Mouse (Mus musculus) inflammation-experienced regulatory T-cells, adult 16 weeks (primary cell): ENCODE measurements around the gene Cenps. TPM values are rescaled to one million over a fixed set of nuclear protein-coding genes. Genes with fewer than 3 reads are reported as not detected.

ENCODE experiments used
- polyA plus RNA-seq: library from polyadenylated mRNA; unstranded; fragments of 100-300 nt; shearing (Covaris generic); gene quantifications from one replicate; pipeline ENCODE4 v1.2.1, GENCODE M21; 2017

Cenps gene
- 5.5 TPM for polyA plus RNA-seq

GRCm38 (mm10) chr4:149136982-149137770, at the start of gene Cenps:
Gene Cenps, minus strand, starts transcription at chr4:149137629.

DNA sequence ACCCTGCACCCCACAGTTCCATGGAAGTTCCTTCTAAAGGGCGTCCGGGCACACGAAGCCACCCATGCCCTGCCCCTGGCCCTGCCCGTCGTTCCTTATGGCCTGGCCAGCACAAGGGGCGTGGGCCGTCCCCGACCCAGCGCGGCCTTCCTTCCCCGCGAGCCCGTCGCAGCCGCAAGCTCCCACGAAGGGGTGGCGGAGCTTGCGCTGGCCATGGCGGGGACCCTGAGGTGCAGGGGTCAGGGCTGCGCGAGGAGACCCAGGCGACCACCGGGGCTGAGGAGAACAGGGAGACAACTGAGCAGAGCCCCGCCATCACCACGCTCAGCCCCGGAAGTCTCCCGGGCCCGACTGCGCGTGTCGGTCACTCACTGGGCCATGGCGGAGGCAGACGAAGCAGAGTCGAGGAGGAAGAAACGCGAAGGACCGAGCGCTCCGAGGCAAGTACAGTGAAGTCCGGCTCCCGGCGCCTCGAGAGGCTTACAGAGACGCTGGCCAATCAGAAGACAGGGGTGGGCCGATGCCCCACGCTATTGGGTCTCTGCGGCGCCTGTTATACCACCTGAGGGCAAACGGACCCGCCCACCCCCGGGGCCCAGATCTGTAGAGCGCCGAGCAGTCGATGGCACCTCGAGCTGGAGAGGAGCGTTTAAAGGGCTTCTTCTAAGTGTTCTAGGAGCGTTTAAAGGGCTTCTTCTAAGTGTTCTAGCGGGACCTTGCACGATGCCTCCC, 29.0 kb upstream of the Cenps start, which contains the start of gene Pgd:
Gene Pgd (minus strand): TSS at position 557 of the 732 bp plus-strand sequence.

GRCm38 (mm10) chr4:149126663-149127062, 10.8 kb downstream of the Cenps start, which contains the start of gene Cort:
Gene Cort, minus strand, starts transcription at chr4:149126763.

DNA sequence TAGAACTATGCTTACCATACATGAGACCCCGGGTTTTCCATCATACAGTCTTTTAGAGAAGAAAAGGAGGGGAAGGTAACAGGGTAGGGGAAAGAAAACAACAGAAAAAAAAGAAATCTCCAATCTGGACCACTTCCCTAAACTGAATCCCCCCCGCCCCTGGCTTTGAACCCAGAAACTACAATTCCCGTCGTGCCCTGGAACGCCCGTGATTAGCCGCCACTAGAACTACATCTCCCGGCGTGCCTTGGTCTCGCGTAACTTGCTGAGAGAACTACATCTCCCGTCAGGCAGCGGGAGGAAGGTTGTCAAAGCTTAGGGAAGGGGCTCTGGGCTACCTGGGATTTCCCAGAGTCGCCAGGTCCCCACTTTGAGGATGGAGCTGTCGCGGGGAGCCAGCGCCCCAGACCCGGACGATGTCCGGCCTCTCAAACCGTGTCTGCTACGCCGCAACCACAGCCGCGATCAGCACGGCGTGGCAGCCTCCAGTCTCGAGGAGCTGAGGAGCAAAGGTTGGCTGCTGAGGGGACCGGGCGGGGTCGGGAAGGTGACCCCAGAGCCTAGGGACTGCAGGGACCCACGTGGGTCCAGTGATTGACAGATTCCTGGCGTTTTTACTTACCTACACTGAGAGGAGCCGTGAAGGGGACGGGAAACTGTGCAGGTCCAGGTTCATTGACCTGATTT, 33.4 kb downstream of the Cenps start, which contains the start of gene Dffa:
Gene Dffa (plus strand): TSS at position 272 of the 687 bp plus-strand sequence.

DNA sequence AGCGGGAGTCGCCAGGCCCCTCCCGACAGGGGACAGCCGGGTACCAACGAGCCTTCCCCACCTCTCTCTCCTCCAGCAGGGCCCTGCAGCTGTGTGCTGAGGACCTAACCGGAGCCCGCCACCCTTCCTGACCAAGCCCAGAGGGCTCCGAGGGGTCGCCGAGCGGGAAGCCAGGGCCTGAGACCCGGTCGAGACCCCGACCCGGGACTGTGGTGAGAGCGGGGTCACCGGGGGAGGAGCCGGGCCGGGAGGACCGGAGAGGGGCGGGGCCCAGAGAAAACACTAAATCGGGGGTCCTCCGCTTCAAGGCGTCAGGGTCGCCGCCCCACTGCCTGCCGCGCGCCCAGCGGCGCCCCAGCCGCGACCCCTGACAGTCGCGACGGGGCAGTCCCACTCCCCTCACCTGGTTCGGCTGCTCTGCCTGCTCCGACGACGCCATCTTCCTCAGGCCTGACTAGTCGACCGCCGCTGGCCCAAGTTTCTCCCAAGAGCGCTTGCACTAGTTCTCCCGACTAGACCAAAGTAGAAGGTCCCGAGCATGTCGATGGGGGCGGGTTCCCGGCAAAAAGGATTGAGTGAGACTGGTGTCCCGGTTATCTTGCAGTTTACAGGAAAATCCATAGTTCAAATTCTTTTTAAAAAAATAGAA, 37.9 kb downstream of the Cenps start, which contains the start of gene Pex14:
Gene Pex14 (minus strand): TSS at position 508 of the 649 bp plus-strand sequence.

Other genes starting within 250 kb of the Cenps start
- gene Pex14, start 37.8 kb downstream of the Cenps start, polyA plus RNA-seq: 41.8 TPM
- 38.1 TPM for gene Dffa, start 33.5 kb downstream of the Cenps start, polyA plus RNA-seq
- gene Cort, start 10.9 kb downstream of the Cenps start, polyA plus RNA-seq: not detected
- gene Pgd, start 29.1 kb upstream of the Cenps start, polyA plus RNA-seq: 82.2 TPM
- 10.1 TPM for gene Kif1b, start 170.1 kb upstream of the Cenps start, polyA plus RNA-seq